Mouse (Mus musculus): Measurements from ENCODE around the gene Gm12887. TPM values are rescaled to one million over a fixed set of nuclear protein-coding genes. Genes with fewer than 3 reads are reported as not detected.

The Gm12887 gene
- polyA plus RNA-seq (2012; rRNA removed) = not detected in 2 replicates

GRCm38 (mm10) chr4:121622003-121622402, at the start of gene Gm12887:
Gm12887 (minus strand) TSS chr4:121622103.

Other genes with a start within 250 kb of the Gm12887 start
- not detected in 2 replicates for gene Gm12886, start 199.0 kb downstream of the Gm12887 start, polyA plus RNA-seq (2012; rRNA removed)

Measured in liver, embryonic 18 days (tissue).